Mouse (Mus musculus): ENCODE results near the gene Ufsp1. TPM values are rescaled to one million over a fixed set of nuclear protein-coding genes. Genes with fewer than 3 reads are reported as not detected.

The Ufsp1 gene
- polyA plus RNA-seq, 1 experiment, result 4.4 TPM

GRCm38 (mm10) chr5:137340222-137340621 is 45.8 kb downstream of the Ufsp1 start:
- TF ChIP-seq CTCF (IDR thresholded peaks at IDR 0.05; ENCODE audit: borderline replicate concordance, insufficient read depth, low read length), result no peak
- no peak for TF ChIP-seq POLR2A (IDR thresholded peaks at IDR 0.05; ENCODE audit: low read depth, low read length)
- Histone ChIP-seq H3K4me3 (ENCODE audit: insufficient read depth, low read length) (no peak overlapping the region), H3K4me1 (ENCODE audit: control insufficient read depth, insufficient read depth, low read length) (no peaks in the 10 kb centered on the region), H3K27ac (ENCODE audit: insufficient read depth, low read length) (no peak overlapping the region)

- no peaks in the 10 kb centered on the region for H3K4me1 ChIP-seq (ENCODE audit: control insufficient read depth, insufficient read depth, low read length)
- H3K27ac ChIP-seq (ENCODE audit: insufficient read depth, low read length), result no peak overlapping the region
- H3K4me3 ChIP-seq (ENCODE audit: insufficient read depth, low read length), result no peak overlapping the region
- no peak for TF ChIP-seq POLR2A (IDR thresholded peaks at IDR 0.05; ENCODE audit: low read depth, low read length)
- TF ChIP-seq CTCF (IDR thresholded peaks at IDR 0.05; ENCODE audit: borderline replicate concordance, insufficient read depth, low read length), result no peak
These were observed 48.1 kb downstream of the Ufsp1 start for GRCm38 (mm10) chr5:137342407-137343012.

GRCm38 (mm10) chr5:137343412-137343811 is 49.0 kb downstream of the Ufsp1 start:
- no peaks in the 10 kb centered on the region for H3K4me1 ChIP-seq (ENCODE audit: control insufficient read depth, insufficient read depth, low read length)
- no peak overlapping the region for H3K27ac ChIP-seq (ENCODE audit: insufficient read depth, low read length)
- TF ChIP-seq CTCF (IDR thresholded peaks at IDR 0.05; ENCODE audit: borderline replicate concordance, insufficient read depth, low read length) (no peak), POLR2A (IDR thresholded peaks at IDR 0.05; ENCODE audit: low read depth, low read length) (no peak)
- H3K4me3 ChIP-seq (ENCODE audit: insufficient read depth, low read length), result no peak overlapping the region

GRCm38 (mm10) chr5:137343869-137344268 is 49.4 kb downstream of the Ufsp1 start:
- no peak overlapping the region for H3K4me3 ChIP-seq (ENCODE audit: insufficient read depth, low read length)
- no peaks in the 10 kb centered on the region for H3K4me1 ChIP-seq (ENCODE audit: control insufficient read depth, insufficient read depth, low read length)
- TF ChIP-seq CTCF (IDR thresholded peaks at IDR 0.05; ENCODE audit: borderline replicate concordance, insufficient read depth, low read length) (no peak), POLR2A (IDR thresholded peaks at IDR 0.05; ENCODE audit: low read depth, low read length) (no peak)
- no peak overlapping the region for H3K27ac ChIP-seq (ENCODE audit: insufficient read depth, low read length)

Other genes starting within 250 kb of the Ufsp1 start
- gene Ap1s1, start 248.5 kb upstream of the Ufsp1 start, polyA plus RNA-seq (2011; ENCODE audit: insufficient read length, low read depth, missing spikeins), result 149 and 166 TPM in 2 replicates
- gene Serpine1, start 222.4 kb upstream of the Ufsp1 start, polyA plus RNA-seq (2011; ENCODE audit: insufficient read length, low read depth, missing spikeins), result 646 and 1,921 TPM in 2 replicates
- gene Trim56, start 178.4 kb upstream of the Ufsp1 start, polyA plus RNA-seq (2011; ENCODE audit: insufficient read length, low read depth, missing spikeins), result 20.2 and 23.4 TPM in 2 replicates
- not detected in 2 replicates for gene Muc3, start 145.3 kb upstream of the Ufsp1 start, polyA plus RNA-seq (2011; ENCODE audit: insufficient read length, low read depth, missing spikeins)
- not detected in 2 replicates for gene Muc3a, start 82.2 kb upstream of the Ufsp1 start, polyA plus RNA-seq (2011; ENCODE audit: insufficient read length, low read depth, missing spikeins)
- 0.33 and 0.73 TPM in 2 replicates for gene Ache, start 7.1 kb upstream of the Ufsp1 start, polyA plus RNA-seq (2011; ENCODE audit: insufficient read length, low read depth, missing spikeins)
- 93.6 and 108 TPM in 2 replicates for gene Srrt, start 13.0 kb downstream of the Ufsp1 start, polyA plus RNA-seq (2011; ENCODE audit: insufficient read length, low read depth, missing spikeins)
- 32.5 and 42.9 TPM in 2 replicates for gene Trip6, start 19.8 kb downstream of the Ufsp1 start, polyA plus RNA-seq (2011; ENCODE audit: insufficient read length, low read depth, missing spikeins)
- gene Slc12a9, start 39.0 kb downstream of the Ufsp1 start, polyA plus RNA-seq (2011; ENCODE audit: insufficient read length, low read depth, missing spikeins), result 7.2 and 7.7 TPM in 2 replicates
- 36.2 and 43.4 TPM in 2 replicates for gene Ephb4, start 55.5 kb downstream of the Ufsp1 start, polyA plus RNA-seq (2011; ENCODE audit: insufficient read length, low read depth, missing spikeins)
- 0.19 and 0.37 TPM in 2 replicates for gene Zan, start 182.4 kb downstream of the Ufsp1 start, polyA plus RNA-seq (2011; ENCODE audit: insufficient read length, low read depth, missing spikeins)
- gene Pop7, start 207.9 kb downstream of the Ufsp1 start, polyA plus RNA-seq (2011; ENCODE audit: insufficient read length, low read depth, missing spikeins), result 14.6 and 16.8 TPM in 2 replicates
- gene Gigyf1, start 223.9 kb downstream of the Ufsp1 start, polyA plus RNA-seq (2011; ENCODE audit: insufficient read length, low read depth, missing spikeins), result 12.1 and 17.7 TPM in 2 replicates
- gene Epo, start 238.6 kb downstream of the Ufsp1 start, polyA plus RNA-seq (2011; ENCODE audit: insufficient read length, low read depth, missing spikeins), result not detected in 2 replicates
- gene Gnb2, start 238.9 kb downstream of the Ufsp1 start, polyA plus RNA-seq (2011; ENCODE audit: insufficient read length, low read depth, missing spikeins), result 358 and 390 TPM in 2 replicates

All from embryonic fibroblast, embryonic 13.5 days (primary cell).